Comparison of ENCODE assay signal across 16 mouse cellular contexts in the genomic region with DNA sequence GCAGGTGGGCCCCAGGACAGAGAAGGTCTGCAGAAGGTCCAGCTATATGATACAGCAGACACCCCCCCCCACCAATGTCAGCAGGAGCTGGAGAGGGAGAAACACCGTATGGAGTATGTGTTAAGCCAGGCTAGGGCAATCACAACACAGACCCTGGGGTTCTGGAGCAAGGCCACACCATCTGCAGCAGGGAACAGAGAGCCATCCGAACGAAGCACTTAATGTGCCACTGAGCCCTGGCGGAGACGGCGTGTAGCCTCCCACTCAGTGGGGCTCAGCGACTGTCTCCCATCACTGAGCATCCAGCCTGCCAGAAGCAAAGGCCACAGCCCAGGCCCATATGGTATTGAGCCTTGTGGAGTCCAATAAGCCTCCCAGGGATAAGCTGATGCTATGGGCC. TPM values are rescaled to one million over a fixed set of nuclear protein-coding genes. Genes with fewer than 3 reads are reported as not detected.
A peak's percentile ranks its signal among the peaks of the same experiment; 100 is the strongest.
DNase-seq lines count a peak whose midpoint lies in the region; ATAC-seq and TF ChIP-seq lines count a peak whose summit lies in the region.
"Had no signal": no experiment of that assay in that cellular context is flagged by ENCODE, and none has a peak within 500 bp of the region (broad histone marks: within the 10 kb centered on the region; RNA-seq: fewer than 3 reads in every experiment).

No protein-coding gene starts in this region.

- H3K27me3 ChIP-seq in forebrain, embryonic 15.5 days = no peaks in the 10 kb centered on the region
- H3K27me3 ChIP-seq in forebrain, embryonic 11.5 days (ENCODE audit: control insufficient read depth, insufficient read depth, low read length) = no peaks in the 10 kb centered on the region
- H3K27me3 ChIP-seq: neural tube, embryonic 12.5 days had no signal

- WGBS in forebrain, embryonic 15.5 days = 80% methylated on average over 7 of the region's 7 CpGs
- WGBS in forebrain, embryonic 11.5 days = 88% methylated on average over 7 of the region's 7 CpGs

- no peaks in the 10 kb centered on the region for H3K4me1 ChIP-seq in forebrain, embryonic 15.5 days
- H3K4me1 ChIP-seq in forebrain, embryonic 11.5 days (replicated peaks; ENCODE audit: control insufficient read depth, insufficient read depth, low read length) = no peaks in the 10 kb centered on the region
- H3K4me1 ChIP-seq: heart, embryonic 10.5 days; neural tube, embryonic 12.5 days had no signal

- 0 out of 2 replicates have a peak, but pooled peaks have one; percentile 32 for ATAC-seq in forebrain, embryonic 15.5 days (replicated peaks)
- ATAC-seq in forebrain, embryonic 11.5 days (replicated peaks; ENCODE audit: low FRiP score) = no peak
- ATAC-seq: midbrain, embryonic 16.5 days had no signal

- H3K27ac ChIP-seq in forebrain, embryonic 15.5 days (replicated peaks) = no peak overlapping the region
- no peak overlapping the region for H3K27ac ChIP-seq in forebrain, embryonic 11.5 days (ENCODE audit: low read depth, low read length)
- peak overlapping the region; percentile 44; the same call in 1 of the 2 replicates for H3K27ac ChIP-seq in left cerebral cortex, adult 2 months
- H3K27ac ChIP-seq in gastrocnemius, adult 2 months = no peak overlapping the region
- H3K27ac ChIP-seq: heart, embryonic 10.5 days; kidney, postnatal 0 days; neural tube, embryonic 12.5 days had no signal

- no peaks in the 10 kb centered on the region for H3K36me3 ChIP-seq in forebrain, embryonic 15.5 days
- no peaks in the 10 kb centered on the region for H3K36me3 ChIP-seq in forebrain, embryonic 11.5 days (ENCODE audit: control insufficient read depth, insufficient read depth, low read length)
- H3K36me3 ChIP-seq: heart, embryonic 10.5 days; neural tube, embryonic 12.5 days had no signal

- no peak overlapping the region for H3K4me2 ChIP-seq in forebrain, embryonic 15.5 days (replicated peaks)
- no peak overlapping the region for H3K4me2 ChIP-seq in forebrain, embryonic 11.5 days (ENCODE audit: low read depth, low read length, severe bottlenecking)
- H3K4me2 ChIP-seq: neural tube, embryonic 12.5 days had no signal

- H3K9me3 ChIP-seq in forebrain, embryonic 15.5 days = no peaks in the 10 kb centered on the region
- no peaks in the 10 kb centered on the region for H3K9me3 ChIP-seq in forebrain, embryonic 11.5 days (ENCODE audit: control insufficient read depth, low read length)
- H3K9me3 ChIP-seq: heart, embryonic 10.5 days; neural tube, embryonic 12.5 days had no signal

- no peak for DNase-seq in forebrain, embryonic 11.5 days (ENCODE audit: low spot score)
- no peak for DNase-seq in left cerebral cortex, adult 2 months (ENCODE audit: extremely low spot score in 1 of 2, low spot score in 2 of 2)
- no peak for DNase-seq in left cerebral cortex, postnatal 10 days (ENCODE audit: extremely low spot score in 1 of 2, low spot score in 2 of 2)
- peak; percentile 96 for DNase-seq in cerebellum, adult 9-10 months
- peak; percentile 31 for DNase-seq in layer of hippocampus, adult 9-10 months (ENCODE audit: low spot score)
- DNase-seq in adrenal gland, adult 18-20 months (ENCODE audit: low spot score in 2 of 2) = no peak
- DNase-seq in gastrocnemius, adult 2 months = no peak
- DNase-seq: gastrocnemius, postnatal 10 days; liver; lung, adult 2 months had no signal

- H3K4me3 ChIP-seq in forebrain, embryonic 15.5 days = no peak overlapping the region
- H3K4me3 ChIP-seq in forebrain, embryonic 11.5 days (ENCODE audit: low read depth, low read length) = no peak overlapping the region
- no peak overlapping the region for H3K4me3 ChIP-seq in left cerebral cortex, adult 2 months
- H3K4me3 ChIP-seq in gastrocnemius, adult 2 months = no peak overlapping the region
- H3K4me3 ChIP-seq: heart, embryonic 10.5 days; neural tube, embryonic 12.5 days had no signal

- intact Hi-C loops in left cerebral cortex, adult 2 months (cut with DNase I) = no loop called here
- intact Hi-C loops in left cerebral cortex, postnatal 10 days (cut with DNase I) = no loop called here
- intact Hi-C loops in gastrocnemius, adult 2 months (cut with DNase I) = no loop called here

- no peak for TF ChIP-seq CTCF in left cerebral cortex, adult 2 months (IDR thresholded peaks at IDR 0.05)
- no peak for TF ChIP-seq CTCF in gastrocnemius, adult 2 months (IDR thresholded peaks at IDR 0.05)

- H3K9ac ChIP-seq in forebrain, embryonic 15.5 days (replicated peaks) = no peak overlapping the region
- no peak overlapping the region for H3K9ac ChIP-seq in forebrain, embryonic 11.5 days (ENCODE audit: low read length)
- H3K9ac ChIP-seq: neural tube, embryonic 12.5 days had no signal

RNA-seq across cellular contexts. Expression of gene Gabbr2, which starts 33.7 kb away (rescaled TPM):
- 3.6 and 5.4 TPM in 2 replicates for polyA plus RNA-seq in forebrain, embryonic 15.5 days (2015; fragmentation: Nextera tagmentation; extraction: Ambion mirVana)
- 0.27 and 0.52 TPM in 2 replicates for polyA plus RNA-seq in forebrain, embryonic 11.5 days (2014; fragmentation: Nextera tagmentation; extraction: Ambion mirVana)
- total RNA-seq in left cerebral cortex, adult 2 months (2021) = 100 to 1,000 TPM; 258 to 266 TPM
- 100 to 1,000 TPM; 242 to 264 TPM for total RNA-seq in left cerebral cortex, postnatal 10 days (2021)
- total RNA-seq in adrenal gland, adult 18-20 months (2021) = under 1 TPM; 0.27 to 0.35 TPM
- total RNA-seq in gastrocnemius, adult 2 months (2021) = under 1 TPM; 0.06 to 0.10 TPM
- total RNA-seq: CH12.LX had no signal
- polyA plus RNA-seq: lung, adult 2 months had no signal

Comparison
In these comparisons a context has a peak if more than half of its experiments do, and no peak if none do; other contexts are left out.
1. DNase-seq: peak in cerebellum, adult 9-10 months (single experiment) and layer of hippocampus, adult 9-10 months (single experiment); none in forebrain, embryonic 11.5 days (single experiment), left cerebral cortex, adult 2 months (0 of 2), left cerebral cortex, postnatal 10 days (0 of 2), adrenal gland, adult 18-20 months (0 of 2) and gastrocnemius, adult 2 months (single experiment).
2. RNA of gene Gabbr2, which starts 33.7 kb away (total RNA-seq): 258 to 266 TPM in left cerebral cortex, adult 2 months and 242 to 264 TPM in left cerebral cortex, postnatal 10 days; 0.27 to 0.35 TPM in adrenal gland, adult 18-20 months and 0.06 to 0.10 TPM in gastrocnemius, adult 2 months; every median in the first group is over 100 times any median in the second.